Comparison of ENCODE assay signal across 12 mouse cellular contexts in the genomic region with DNA sequence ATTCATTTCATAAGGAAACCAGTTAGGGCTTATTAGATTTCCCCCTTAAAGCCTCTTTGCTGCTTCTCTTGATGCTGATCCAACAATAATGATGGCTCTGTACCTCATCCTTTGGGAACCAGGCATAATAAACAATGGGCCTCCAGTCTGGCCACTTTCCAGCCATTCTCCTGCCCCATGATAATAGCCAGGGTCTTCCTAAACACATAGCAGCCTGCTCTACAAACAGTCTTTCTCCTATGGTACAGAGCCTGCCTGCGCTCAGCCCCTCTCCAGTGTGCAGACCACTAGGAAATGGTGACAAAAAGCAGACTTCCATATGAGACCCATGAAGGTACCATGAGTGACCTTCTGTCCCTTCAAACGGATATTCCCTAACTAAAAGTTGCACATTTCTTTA. TPM values are rescaled to one million over a fixed set of nuclear protein-coding genes. Genes with fewer than 3 reads are reported as not detected.
DNase-seq lines count a peak whose midpoint lies in the region; ATAC-seq lines count a peak whose summit lies in the region.
"Had no signal": no experiment of that assay in that cellular context is flagged by ENCODE, and none has a peak within 500 bp of the region (broad histone marks: within the 10 kb centered on the region; RNA-seq: fewer than 3 reads in every experiment).

No protein-coding gene starts in this region.

- H3K36me3 ChIP-seq in intestine, embryonic 14.5 days (ENCODE audit: control insufficient read depth, insufficient read depth, low read length): no peaks in the 10 kb centered on the region
- no peaks in the 10 kb centered on the region for H3K36me3 ChIP-seq in intestine, embryonic 16.5 days (ENCODE audit: control insufficient read depth, insufficient read depth, low read length)
- peaks cover 5% of the 10 kb centered on the region; the same call in 1 of the 2 replicates for H3K36me3 ChIP-seq in midbrain, embryonic 14.5 days (ENCODE audit: control insufficient read depth, insufficient read depth, low read length)
- 0 out of 2 replicates have a peak, but pooled peaks cover 2% of the 10 kb centered on the region for H3K36me3 ChIP-seq in midbrain, embryonic 11.5 days (ENCODE audit: control insufficient read depth, insufficient read depth, low read length)
- no peaks in the 10 kb centered on the region for H3K36me3 ChIP-seq in heart, embryonic 15.5 days
- H3K36me3 ChIP-seq: embryonic facial prominence, embryonic 12.5 days; liver, embryonic 15.5 days had no signal

- DNase-seq in intestine, embryonic 14.5 days (ENCODE audit: low spot score): no peak
- DNase-seq in midbrain, embryonic 14.5 days: peak; percentile 31
- no peak for DNase-seq in midbrain, embryonic 11.5 days (ENCODE audit: low spot score, missing footprints)
- DNase-seq in lung, postnatal 36 days: peak; percentile 45
- no peak for DNase-seq in cerebellum, postnatal 36 days
- DNase-seq: thymus, postnatal 14 days had no signal

- no peak; the same call in 1 of the 2 replicates for ATAC-seq in intestine, embryonic 14.5 days (replicated peaks; ENCODE audit: low FRiP score, low TSS enrichment, low read depth)
- ATAC-seq in intestine, embryonic 16.5 days: no peak
- ATAC-seq in midbrain, embryonic 14.5 days (ENCODE audit: low FRiP score, low TSS enrichment): no peak
- ATAC-seq in midbrain, embryonic 11.5 days (ENCODE audit: low FRiP score): no peak
- ATAC-seq in heart, embryonic 15.5 days (replicated peaks; ENCODE audit: insufficient number of reproducible peaks, insufficient read depth, low FRiP score, low read depth): peak; percentile 91
- ATAC-seq in megakaryocyte, adult 5-6 weeks (ENCODE audit: poor library complexity, severe bottlenecking): no peak
- ATAC-seq: forebrain, embryonic 15.5 days had no signal

- no peaks in the 10 kb centered on the region for H3K9me3 ChIP-seq in intestine, embryonic 14.5 days (ENCODE audit: control insufficient read depth, low read length)
- no peaks in the 10 kb centered on the region for H3K9me3 ChIP-seq in intestine, embryonic 16.5 days (ENCODE audit: control insufficient read depth, low read length)
- H3K9me3 ChIP-seq in midbrain, embryonic 14.5 days (ENCODE audit: control insufficient read depth, low read length): no peaks in the 10 kb centered on the region
- H3K9me3 ChIP-seq in midbrain, embryonic 11.5 days (ENCODE audit: control insufficient read depth, low read length): no peaks in the 10 kb centered on the region
- H3K9me3 ChIP-seq in heart, embryonic 15.5 days (replicated peaks): no peaks in the 10 kb centered on the region
- H3K9me3 ChIP-seq: embryonic facial prominence, embryonic 12.5 days; forebrain, embryonic 15.5 days; liver, embryonic 15.5 days had no signal

- H3K4me1 ChIP-seq in intestine, embryonic 14.5 days (replicated peaks; ENCODE audit: control insufficient read depth, insufficient read depth, low read length): peaks cover 10% of the 10 kb centered on the region; the same call in 1 of the 2 replicates
- no peaks in the 10 kb centered on the region; the same call in 1 of the 2 replicates for H3K4me1 ChIP-seq in intestine, embryonic 16.5 days (ENCODE audit: control insufficient read depth, insufficient read depth, low read length)
- H3K4me1 ChIP-seq in midbrain, embryonic 14.5 days (ENCODE audit: control insufficient read depth, insufficient read depth, low read length): 0 out of 2 replicates have a peak, but pooled peaks cover 4% of the 10 kb centered on the region
- no peaks in the 10 kb centered on the region for H3K4me1 ChIP-seq in midbrain, embryonic 11.5 days (ENCODE audit: control insufficient read depth, insufficient read depth, low read length)
- H3K4me1 ChIP-seq in heart, embryonic 15.5 days (replicated peaks): no peaks in the 10 kb centered on the region
- H3K4me1 ChIP-seq: embryonic facial prominence, embryonic 12.5 days; forebrain, embryonic 15.5 days; liver, embryonic 15.5 days had no signal

- H3K27me3 ChIP-seq in intestine, embryonic 14.5 days (replicated peaks; ENCODE audit: control insufficient read depth, insufficient read depth, low read length): no peaks in the 10 kb centered on the region
- no peaks in the 10 kb centered on the region for H3K27me3 ChIP-seq in intestine, embryonic 16.5 days (replicated peaks; ENCODE audit: control insufficient read depth, insufficient read depth, low read length)
- H3K27me3 ChIP-seq in midbrain, embryonic 14.5 days (ENCODE audit: control insufficient read depth, insufficient read depth, low read length): no peaks in the 10 kb centered on the region
- no peaks in the 10 kb centered on the region for H3K27me3 ChIP-seq in midbrain, embryonic 11.5 days (ENCODE audit: control insufficient read depth, insufficient read depth, low read length)
- H3K27me3 ChIP-seq in heart, embryonic 15.5 days: no peaks in the 10 kb centered on the region
- H3K27me3 ChIP-seq: embryonic facial prominence, embryonic 12.5 days; forebrain, embryonic 15.5 days; liver, embryonic 15.5 days had no signal

- WGBS in intestine, embryonic 14.5 days: 37% methylated on average over 2 of the region's 2 CpGs
- WGBS in intestine, embryonic 16.5 days: 53% methylated on average over 2 of the region's 2 CpGs
- 85% methylated on average over 2 of the region's 2 CpGs for WGBS in midbrain, embryonic 14.5 days
- 78% methylated on average over 2 of the region's 2 CpGs for WGBS in midbrain, embryonic 11.5 days
- WGBS in heart, embryonic 15.5 days: 67% methylated on average over 2 of the region's 2 CpGs

- no peak overlapping the region for H3K9ac ChIP-seq in intestine, embryonic 14.5 days (ENCODE audit: low read length)
- no peak overlapping the region for H3K9ac ChIP-seq in intestine, embryonic 16.5 days (ENCODE audit: low read depth, low read length)
- no peak overlapping the region for H3K9ac ChIP-seq in midbrain, embryonic 14.5 days (replicated peaks; ENCODE audit: low read length)
- H3K9ac ChIP-seq in midbrain, embryonic 11.5 days (ENCODE audit: low read length): no peak overlapping the region
- H3K9ac ChIP-seq in heart, embryonic 15.5 days: no peak overlapping the region
- H3K9ac ChIP-seq: embryonic facial prominence, embryonic 12.5 days; forebrain, embryonic 15.5 days; liver, embryonic 15.5 days had no signal

- H3K4me3 ChIP-seq in intestine, embryonic 14.5 days (ENCODE audit: low read depth, low read length): no peak overlapping the region
- H3K4me3 ChIP-seq in intestine, embryonic 16.5 days (ENCODE audit: low read length): no peak overlapping the region
- H3K4me3 ChIP-seq in midbrain, embryonic 14.5 days (replicated peaks; ENCODE audit: low read depth, low read length): no peak overlapping the region
- H3K4me3 ChIP-seq in midbrain, embryonic 11.5 days (ENCODE audit: low read depth, low read length): no peak overlapping the region
- no peak overlapping the region for H3K4me3 ChIP-seq in heart, embryonic 15.5 days
- H3K4me3 ChIP-seq: embryonic facial prominence, embryonic 12.5 days; forebrain, embryonic 15.5 days; liver, embryonic 15.5 days had no signal

- peak overlapping the region; percentile 33 for H3K27ac ChIP-seq in intestine, embryonic 14.5 days (ENCODE audit: low read depth)
- H3K27ac ChIP-seq in intestine, embryonic 16.5 days (ENCODE audit: low read length): no peak overlapping the region
- no peak overlapping the region for H3K27ac ChIP-seq in midbrain, embryonic 14.5 days (replicated peaks; ENCODE audit: low read depth, low read length)
- no peak overlapping the region for H3K27ac ChIP-seq in midbrain, embryonic 11.5 days (ENCODE audit: low read depth, low read length)
- peak overlapping the region; percentile 66 for H3K27ac ChIP-seq in heart, embryonic 15.5 days
- H3K27ac ChIP-seq: embryonic facial prominence, embryonic 12.5 days; forebrain, embryonic 15.5 days; liver, embryonic 15.5 days had no signal

- H3K4me2 ChIP-seq in intestine, embryonic 14.5 days (ENCODE audit: low read length): no peak overlapping the region
- no peak overlapping the region for H3K4me2 ChIP-seq in intestine, embryonic 16.5 days (ENCODE audit: low read depth, low read length)
- H3K4me2 ChIP-seq in midbrain, embryonic 14.5 days (ENCODE audit: low read length): no peak overlapping the region
- no peak overlapping the region for H3K4me2 ChIP-seq in midbrain, embryonic 11.5 days
- no peak overlapping the region for H3K4me2 ChIP-seq in heart, embryonic 15.5 days
- H3K4me2 ChIP-seq: embryonic facial prominence, embryonic 12.5 days; forebrain, embryonic 15.5 days; liver, embryonic 15.5 days had no signal

RNA-seq across cellular contexts. Expression of gene Prr15, which starts 26.2 kb away (rescaled TPM):
- 8.6 and 10.2 TPM in 2 replicates for polyA plus RNA-seq in intestine, embryonic 14.5 days (2014; fragmentation: Nextera tagmentation; extraction: Ambion mirVana)
- polyA plus RNA-seq in intestine, embryonic 16.5 days (2015; fragmentation: Nextera tagmentation; extraction: Ambion mirVana): 11.3 and 17.0 TPM in 2 replicates
- 1.6 and 1.9 TPM in 2 replicates for polyA plus RNA-seq in midbrain, embryonic 14.5 days (2014; fragmentation: Nextera tagmentation; extraction: Ambion mirVana)
- polyA plus RNA-seq in midbrain, embryonic 11.5 days (2014; fragmentation: Nextera tagmentation; extraction: Ambion mirVana): 0.54 and 0.97 TPM in 2 replicates
- 16.3 and 17.8 TPM in 2 replicates for polyA plus RNA-seq in heart, embryonic 15.5 days (2015; fragmentation: Nextera tagmentation; extraction: Ambion mirVana)
- total RNA-seq in megakaryocyte, adult 5-6 weeks (2015): 0.27 TPM in 1 of 2 replicates, not detected in the other
- total RNA-seq in megakaryocyte, adult 5-6 weeks (2017): not detected in 2 replicates

Comparison
In these comparisons a context has a peak if more than half of its experiments do, and no peak if none do; other contexts are left out.
1. DNase-seq: peak in midbrain, embryonic 14.5 days (single experiment) and lung, postnatal 36 days (single experiment); none in intestine, embryonic 14.5 days (single experiment), midbrain, embryonic 11.5 days (single experiment) and cerebellum, postnatal 36 days (0 of 2).
2. H3K27ac ChIP-seq: peak in intestine, embryonic 14.5 days (single experiment) and heart, embryonic 15.5 days (single experiment); none in intestine, embryonic 16.5 days (single experiment), midbrain, embryonic 14.5 days (single experiment) and midbrain, embryonic 11.5 days (single experiment).